Mouse (Mus musculus): ENCODE data around the gene Fuca1. TPM values are rescaled to one million over a fixed set of nuclear protein-coding genes. Genes with fewer than 3 reads are reported as not detected.

Gene Fuca1
- total RNA-seq, 2 experiments from 2014 or later: 95.5 to 101 TPM

DNA sequence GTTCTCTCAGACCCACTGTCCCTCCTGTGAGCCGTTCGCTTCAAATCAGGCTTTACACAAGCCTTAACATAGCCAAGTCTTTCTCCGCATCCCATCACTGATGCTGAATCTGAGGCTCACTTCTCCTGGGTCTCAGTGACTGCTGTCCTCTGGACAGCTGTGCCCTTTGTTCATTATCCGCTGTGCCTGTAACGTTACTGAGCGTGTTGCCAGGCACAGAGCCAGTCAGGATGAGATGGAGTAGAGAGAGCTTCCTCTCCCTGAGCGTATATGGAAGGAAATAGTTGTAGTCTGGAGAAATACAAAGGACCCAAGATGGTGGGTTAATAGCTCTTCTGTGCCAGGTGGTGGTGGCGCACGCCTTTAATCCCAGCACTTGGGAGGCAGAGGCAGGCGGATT lies 28.9 kb downstream of the Fuca1 start:
- no peak for DNase-seq (ENCODE audit: low spot score in 2 of 2)

DNA sequence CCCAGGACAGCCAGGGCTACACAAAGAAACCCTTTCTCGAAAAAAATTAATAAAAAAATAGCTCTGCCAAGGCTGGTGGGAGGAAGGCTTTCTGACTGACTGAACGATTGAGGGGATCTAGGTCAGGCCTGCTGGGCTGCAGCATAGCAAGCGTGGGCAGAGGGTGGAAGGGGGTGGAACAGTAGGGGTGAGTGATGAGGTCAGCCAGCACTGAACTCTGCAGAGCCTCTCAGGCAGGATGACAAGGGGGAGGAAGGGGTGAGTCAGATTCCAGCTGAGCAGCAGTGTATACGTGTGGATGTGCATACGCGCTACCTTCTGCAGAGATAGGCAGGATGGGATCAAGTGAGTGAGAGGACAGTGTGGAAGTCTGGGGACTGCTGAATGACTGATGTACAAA lies 29.4 kb downstream of the Fuca1 start:
- DNase-seq (ENCODE audit: low spot score in 2 of 2): no peak

DNA sequence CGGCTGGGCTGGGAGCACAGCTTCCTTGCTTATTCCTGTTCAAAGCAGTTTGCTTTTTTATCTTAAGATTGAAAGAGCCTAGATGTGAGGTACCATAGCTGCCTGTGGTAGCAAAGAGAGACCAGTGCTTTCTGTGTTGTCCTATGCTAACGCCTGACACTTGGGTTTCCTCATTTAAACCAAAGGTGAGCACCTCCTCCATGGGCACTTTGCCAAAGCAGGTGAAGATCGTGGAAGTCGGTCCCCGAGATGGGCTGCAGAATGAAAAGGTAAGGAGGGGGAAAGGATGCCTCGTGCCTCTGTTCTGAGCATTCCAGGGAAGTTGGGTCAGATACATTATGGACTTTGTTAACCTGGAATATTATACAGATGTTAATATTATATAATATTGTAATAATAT lies 29.8 kb downstream of the Fuca1 start:
- no peak for DNase-seq (ENCODE audit: low spot score in 2 of 2)

DNA sequence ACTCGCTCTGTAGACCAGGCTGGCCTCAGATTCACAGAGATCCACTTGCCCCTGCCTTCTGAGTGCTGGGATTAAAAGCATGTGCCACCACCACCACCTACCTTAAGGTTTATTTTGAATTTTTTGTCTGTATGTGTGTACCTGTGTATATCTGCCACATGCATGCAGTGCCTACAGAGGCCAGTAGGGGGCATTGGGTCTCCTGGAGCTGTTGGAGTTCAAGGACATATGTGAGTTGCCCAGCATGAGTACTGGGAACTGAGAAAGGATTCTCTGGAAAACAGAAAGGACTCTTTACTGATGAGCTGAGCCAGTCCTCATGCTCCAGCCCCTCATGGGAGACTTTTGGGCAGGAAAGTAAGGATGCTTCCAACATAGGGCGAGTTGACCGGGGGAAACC lies 31.0 kb downstream of the Fuca1 start:
- no peak for DNase-seq (ENCODE audit: low spot score in 2 of 2)

DNA sequence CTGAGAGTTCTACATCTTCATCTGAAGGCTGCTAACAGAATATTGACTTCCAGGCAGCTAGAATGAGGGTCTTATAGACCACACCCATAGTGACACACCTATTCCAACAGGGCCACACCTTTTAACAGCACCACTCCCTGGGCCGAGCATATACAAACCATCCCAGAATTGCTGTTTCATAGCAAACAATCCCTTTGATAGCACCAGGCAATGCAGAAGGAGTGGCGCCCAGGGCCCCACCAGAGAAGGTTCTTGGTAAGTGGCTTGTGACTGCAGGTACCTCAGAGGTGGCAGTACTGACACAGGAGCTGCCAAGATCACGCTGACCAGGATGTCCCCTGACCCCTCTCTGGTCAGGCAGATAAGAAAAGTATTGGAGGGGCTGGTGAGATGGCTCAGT lies 32.6 kb downstream of the Fuca1 start:
- DNase-seq (ENCODE audit: low spot score in 2 of 2): no peak

DNA sequence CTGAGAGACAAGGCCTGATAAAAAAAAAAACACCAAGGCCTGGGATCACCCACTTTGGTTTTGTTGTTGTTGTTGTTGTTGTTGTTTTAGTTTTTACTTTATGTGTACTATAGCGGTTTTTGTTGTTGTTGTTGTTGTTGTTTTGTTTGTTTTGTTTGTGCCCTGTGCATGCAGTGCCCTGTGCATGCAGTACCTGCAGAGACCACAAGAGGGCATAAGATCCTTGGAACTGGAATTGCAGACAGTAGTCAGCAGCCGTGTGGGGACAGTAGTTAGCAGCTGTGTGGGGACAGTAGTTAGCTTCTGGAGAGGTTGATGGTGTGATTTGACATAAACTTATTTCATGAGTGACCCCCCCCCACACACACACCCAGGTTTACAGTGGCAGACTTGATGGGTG lies 33.7 kb downstream of the Fuca1 start:
- peak; percentile 71 to 81 for DNase-seq (ENCODE audit: low spot score in 2 of 2)

DNA sequence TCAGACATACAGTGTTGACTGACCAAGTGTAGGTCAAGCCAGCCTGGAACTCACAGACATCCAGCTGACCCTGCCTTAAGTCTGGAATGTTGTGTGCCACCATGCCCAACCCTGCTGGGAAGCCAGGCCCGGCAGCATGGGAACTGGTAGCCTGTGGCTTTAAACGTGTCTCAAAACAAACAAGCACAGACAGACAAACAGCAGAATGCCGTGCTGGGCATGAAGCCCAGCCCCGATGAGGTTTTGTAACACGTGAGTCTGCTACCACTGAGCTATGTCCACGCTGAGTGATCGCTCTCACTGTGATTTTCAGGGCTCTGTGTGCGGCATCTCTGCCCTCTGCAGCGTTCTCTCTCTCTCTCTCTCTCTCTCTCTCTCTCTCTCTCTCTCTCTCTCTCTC lies 35.4 kb downstream of the Fuca1 start:
- DNase-seq (ENCODE audit: low spot score in 2 of 2): no peak

DNA sequence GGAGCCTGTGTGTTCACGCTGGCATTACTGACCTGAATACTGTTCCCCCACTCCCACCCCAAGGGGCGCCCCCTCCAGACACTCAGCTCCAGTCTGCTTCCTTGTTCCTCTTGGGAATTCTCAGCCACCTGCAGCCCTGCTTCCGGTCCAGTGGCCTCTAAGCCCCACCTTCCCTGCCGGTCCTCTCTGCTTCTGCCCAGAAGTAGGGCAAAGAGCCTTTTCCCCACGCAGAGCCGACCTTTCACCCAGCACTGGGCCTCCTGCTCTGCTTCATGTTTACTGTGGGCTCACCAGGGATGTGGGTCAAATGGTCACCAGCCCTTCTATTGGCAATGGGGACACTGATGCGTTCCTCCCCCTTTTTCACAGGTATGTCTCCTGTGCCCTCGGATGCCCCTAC lies 37.8 kb downstream of the Fuca1 start:
- DNase-seq (ENCODE audit: low spot score in 2 of 2): no peak

DNA sequence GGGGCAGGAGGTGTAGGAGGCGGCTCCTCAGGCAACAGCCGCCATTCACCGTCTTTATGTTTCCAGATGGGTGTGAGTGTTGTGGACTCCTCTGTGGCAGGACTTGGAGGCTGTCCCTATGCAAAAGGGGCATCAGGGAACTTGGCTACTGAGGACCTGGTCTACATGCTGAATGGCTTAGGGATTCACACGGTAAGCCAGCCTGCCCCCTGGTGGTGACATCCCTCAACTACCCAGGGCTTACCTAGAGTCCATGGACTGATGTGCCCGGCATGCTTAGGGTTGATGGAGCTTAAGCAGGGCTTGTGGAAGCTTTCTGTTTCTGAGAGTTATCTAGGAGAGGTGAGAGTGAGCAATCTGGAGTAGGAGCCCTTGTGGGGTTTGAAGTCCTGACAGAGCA lies 40.2 kb downstream of the Fuca1 start:
- DNase-seq (ENCODE audit: low spot score in 2 of 2): peak; percentile 75 to 79

DNA sequence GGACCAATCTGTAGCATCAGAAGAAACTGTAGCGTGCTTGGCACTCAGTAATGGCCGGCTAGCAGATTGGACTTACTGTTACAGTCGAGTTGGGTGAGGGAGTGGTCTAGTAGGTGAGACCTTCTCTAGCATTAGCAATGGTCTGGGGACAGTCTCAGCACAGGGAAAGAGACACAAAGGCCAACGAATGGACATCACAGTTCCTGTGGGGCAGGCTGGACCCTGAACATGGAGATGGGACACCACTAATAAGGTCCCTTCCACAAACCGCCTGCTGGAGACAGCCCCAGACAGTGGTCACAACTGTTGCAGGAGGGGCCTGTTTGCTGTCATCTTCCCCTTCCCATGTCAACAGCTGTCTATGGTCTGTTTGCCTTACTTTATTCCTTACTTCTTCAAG lies 41.2 kb downstream of the Fuca1 start:
- no peak for DNase-seq (ENCODE audit: low spot score in 2 of 2)

DNA sequence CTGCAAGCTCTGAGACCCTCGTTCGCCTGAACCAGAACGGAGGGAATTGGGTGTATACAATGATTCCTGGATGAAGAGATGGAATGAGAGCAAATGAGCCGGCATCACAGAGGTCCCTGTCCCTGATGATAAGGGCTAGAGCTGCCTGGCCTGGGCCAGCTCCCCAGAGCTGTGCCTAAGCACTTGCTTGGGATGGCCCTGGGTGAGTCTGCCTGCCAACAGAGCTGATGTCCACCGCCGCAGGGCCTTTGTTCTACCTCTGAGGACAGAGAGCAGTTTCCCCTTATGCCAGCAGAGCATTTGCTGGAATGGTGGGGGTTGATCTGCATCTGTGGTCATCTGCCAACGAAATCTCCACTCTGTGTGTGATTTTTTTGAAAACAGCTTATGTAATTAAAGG lies 41.7 kb downstream of the Fuca1 start:
- DNase-seq (ENCODE audit: low spot score in 2 of 2): no peak

DNA sequence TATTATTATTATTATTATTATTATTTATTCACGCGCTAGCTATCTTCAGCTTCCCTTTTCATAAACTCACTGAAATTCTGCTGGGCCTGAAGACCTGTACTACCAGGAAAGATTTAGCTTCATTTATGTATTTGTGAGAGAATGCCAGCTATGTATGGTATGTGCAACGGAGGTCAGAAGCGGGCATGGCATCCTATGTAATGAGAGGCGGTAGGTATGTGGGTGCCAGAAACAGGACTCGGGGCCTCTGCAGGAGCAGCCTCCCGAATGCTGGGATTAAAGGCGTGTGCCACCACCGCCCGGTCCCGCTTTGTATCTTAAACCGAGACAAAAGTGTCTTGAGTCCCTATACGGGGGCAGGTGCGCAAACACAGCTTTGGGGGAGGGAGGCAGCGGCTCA lies 42.4 kb downstream of the Fuca1 start:
- no peak for DNase-seq (ENCODE audit: low spot score in 2 of 2)

DNA sequence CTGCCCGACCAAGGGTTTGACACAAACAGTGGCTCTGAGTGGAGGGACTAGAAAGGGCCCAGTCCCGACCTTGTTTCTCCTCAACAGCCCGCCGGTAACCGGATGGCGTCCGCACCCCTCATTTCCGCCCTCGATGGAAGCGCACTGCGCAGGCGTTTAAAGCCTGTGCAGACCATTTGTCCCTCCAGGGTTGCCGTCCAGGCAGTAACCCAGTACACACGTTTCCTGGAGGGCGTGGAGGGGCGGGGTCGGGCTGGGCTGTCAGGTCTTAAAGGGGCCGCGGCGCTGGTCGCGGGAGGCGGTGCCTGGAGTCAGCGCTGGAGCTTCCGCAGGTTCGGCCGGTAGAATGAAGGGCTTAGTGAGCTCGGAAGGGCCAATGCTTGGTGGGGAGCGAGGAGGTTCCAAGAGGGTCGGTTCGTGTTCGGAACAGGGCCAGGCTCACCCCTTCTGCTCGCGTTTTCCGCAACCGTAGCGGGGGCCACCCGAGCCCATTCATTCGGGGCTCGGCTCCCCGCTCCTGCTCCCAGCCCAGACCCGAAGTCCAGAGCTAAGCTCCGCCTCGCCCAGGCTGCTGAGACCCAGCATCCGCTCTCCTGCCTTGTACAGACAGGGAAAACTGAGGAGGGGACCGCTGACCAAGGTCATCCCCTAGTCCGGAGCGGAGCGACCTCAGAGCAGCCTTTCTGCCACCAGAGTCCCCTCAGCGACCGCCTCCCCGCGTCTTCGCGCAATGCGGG lies 43.1 kb downstream of the Fuca1 start, which contains the start of gene Gale:
Gene Gale, plus strand, starts transcription at position 271 of the 737 bp plus-strand sequence.
- DNase-seq (ENCODE audit: low spot score in 2 of 2): peak; percentile 92 to 94

DNA sequence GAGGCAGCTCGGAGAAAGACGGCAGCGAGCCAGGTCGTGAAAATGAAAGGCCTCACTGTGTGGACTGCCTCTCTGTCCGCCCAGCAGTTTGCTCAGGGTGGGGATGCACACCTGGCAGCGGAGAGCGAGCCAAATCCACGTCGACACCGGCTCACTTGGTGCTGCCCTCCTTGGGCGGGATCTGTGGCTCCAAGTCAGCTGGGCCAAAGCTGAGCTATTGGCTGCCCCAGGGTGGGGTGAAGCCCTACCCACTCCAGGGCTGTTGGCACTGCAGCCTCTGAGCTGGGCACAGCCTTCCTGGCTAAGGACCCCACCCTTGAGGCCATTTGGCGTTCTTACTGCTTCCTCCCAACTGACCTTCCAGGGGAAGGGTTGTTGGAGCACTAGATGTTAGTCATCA lies 43.9 kb downstream of the Fuca1 start:
- DNase-seq (ENCODE audit: low spot score in 2 of 2): peak in 1 of 2 experiments; percentile 63

DNA sequence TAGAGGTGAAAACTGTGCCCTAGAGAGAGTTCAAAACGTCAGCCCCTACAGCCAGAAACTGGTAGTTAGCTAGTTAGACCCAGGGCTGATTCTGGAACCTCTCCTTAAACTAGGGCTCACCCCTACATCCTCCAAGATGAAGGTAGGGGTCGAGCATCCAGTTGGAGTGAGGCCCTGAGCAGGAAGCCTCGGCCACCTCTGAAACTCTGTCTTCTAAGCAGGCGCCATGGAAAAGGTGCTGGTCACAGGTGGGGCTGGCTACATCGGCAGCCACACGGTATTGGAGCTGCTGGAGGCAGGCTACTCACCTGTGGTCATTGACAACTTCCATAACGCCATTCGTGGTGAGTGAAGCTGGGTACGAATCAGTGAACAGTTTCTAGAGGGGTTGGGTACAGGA lies 44.6 kb downstream of the Fuca1 start:
- no peak for DNase-seq (ENCODE audit: low spot score in 2 of 2)

DNA sequence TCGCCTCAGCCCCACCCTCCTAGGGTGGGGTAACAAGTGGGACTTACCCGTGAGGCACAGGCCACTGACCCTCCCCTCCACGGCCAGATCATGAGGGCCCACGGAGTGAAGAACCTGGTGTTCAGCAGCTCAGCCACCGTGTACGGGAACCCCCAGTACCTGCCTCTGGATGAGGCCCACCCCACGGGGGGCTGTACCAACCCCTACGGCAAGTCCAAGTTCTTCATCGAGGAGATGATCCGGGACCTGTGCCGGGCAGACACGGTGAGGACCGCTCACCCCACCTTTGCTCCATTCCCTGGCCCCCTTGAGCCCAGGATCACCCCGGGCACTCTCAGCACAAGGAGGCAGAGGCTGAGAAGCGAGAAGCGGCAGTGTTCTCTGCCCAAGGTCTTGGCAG lies 45.7 kb downstream of the Fuca1 start:
- DNase-seq (ENCODE audit: low spot score in 2 of 2): no peak

DNA sequence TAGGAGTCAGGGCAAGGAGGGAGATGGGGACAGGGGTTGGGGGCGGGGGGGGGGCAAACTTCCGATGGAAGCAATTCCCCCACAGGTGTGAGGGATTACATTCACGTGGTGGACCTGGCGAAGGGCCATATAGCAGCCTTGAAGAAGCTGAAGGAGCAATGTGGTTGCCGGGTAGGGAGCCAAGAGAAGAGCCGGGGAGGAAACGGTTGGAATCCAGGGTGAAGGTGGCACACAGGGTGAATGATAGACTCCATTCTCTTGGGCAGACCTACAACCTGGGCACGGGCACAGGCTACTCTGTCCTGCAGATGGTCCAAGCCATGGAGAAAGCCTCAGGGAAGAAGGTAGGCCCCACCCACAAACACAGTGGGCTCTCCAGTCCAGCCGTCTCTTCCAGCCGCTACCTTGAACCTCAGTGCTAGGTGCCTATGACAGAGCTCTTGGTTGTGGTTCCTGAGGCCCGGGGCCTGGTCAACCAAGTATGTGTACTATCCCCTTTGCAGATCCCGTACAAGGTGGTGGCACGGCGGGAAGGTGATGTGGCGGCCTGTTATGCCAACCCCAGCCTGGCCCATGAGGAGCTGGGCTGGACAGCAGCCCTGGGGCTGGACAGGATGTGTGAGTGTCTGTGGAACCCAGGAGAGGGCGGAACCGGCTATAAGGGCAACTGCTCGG lies 46.7 kb downstream of the Fuca1 start:
- no peak for DNase-seq (ENCODE audit: low spot score in 2 of 2)

DNA sequence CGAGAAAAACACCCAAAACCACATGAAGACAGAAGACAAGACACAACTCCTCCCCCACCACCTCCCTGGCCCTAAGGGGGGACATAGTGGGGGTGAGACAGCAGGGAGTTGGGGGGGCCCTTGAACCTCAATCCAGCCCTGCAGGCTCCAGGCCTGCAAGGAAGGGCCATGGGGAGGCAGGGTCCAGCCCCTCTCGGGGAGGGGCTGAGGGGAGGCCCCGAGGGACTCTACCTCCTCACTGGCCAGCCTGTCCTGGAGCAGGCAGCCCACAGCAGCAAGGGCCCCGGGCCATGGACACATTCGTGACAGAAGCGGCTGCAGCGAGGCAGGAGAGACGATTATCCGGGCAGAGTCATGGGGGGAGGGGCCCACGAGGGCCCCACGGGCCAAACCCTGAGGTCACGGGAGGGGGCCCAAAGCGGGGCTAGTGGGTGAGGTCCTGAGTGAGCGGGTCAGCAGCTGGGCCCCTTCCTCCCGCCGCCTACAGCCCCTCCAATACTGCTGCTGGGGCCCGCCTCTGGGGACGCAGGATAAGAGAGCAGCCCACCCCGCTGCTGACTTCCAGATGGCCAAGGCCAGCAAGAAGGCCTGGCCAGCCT lies 47.8 kb downstream of the Fuca1 start:
- no peak for DNase-seq (ENCODE audit: low spot score in 2 of 2)

DNA sequence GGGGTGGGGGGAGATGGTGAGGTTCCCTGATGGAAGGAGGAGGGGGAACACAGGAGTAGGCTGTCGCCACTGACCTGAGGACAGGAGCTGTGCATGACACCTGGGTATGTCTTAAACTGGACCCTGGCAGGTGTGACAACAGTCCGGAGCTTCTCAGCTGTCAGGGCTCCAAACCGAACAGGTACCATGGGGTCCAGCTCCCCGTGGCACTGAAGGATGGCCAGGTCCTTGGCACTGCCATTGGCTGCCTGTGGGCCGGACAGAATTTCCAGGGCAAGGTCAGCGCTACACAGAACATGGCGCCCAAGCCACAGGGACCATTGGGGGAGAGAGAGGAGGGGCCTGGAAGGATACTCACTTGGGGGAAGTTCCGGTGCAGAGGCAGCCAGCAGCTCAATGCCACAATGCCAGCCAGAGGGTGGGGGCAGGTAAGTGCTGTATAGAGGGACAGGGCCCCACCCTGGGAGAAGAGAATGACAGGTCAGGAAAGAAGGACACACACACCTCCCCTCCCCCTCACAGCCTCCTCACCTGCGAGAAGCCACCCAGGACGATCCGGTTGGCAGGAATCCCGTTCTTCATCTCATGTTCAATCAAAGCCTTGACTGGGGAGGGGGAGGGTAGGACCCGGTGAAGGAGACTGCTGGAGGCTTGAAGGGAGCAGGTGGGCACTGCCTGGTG lies 48.7 kb downstream of the Fuca1 start:
- peak in 1 of 2 experiments; percentile 20 for DNase-seq (ENCODE audit: low spot score in 2 of 2)

DNA sequence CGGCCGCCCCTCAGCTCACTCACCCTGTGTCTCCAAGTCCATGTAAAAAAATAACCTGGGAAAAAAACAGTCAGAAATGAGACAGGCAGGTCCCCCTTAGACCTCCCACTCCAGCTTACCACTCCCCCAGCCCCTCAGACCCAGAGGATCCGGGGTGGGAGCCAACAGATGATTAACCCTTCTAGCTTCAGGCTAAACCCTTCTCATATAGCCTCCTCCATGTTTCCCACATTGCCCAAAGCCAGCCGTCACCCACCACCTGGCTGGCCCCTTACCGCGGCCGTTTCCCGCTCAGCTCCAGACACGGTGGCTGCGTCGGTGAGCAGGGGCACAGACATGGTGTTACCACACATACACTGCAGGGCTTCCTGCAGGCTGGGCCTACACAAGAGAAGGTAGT lies 50.0 kb downstream of the Fuca1 start:
- no peak for DNase-seq (ENCODE audit: low spot score in 2 of 2)

DNA sequence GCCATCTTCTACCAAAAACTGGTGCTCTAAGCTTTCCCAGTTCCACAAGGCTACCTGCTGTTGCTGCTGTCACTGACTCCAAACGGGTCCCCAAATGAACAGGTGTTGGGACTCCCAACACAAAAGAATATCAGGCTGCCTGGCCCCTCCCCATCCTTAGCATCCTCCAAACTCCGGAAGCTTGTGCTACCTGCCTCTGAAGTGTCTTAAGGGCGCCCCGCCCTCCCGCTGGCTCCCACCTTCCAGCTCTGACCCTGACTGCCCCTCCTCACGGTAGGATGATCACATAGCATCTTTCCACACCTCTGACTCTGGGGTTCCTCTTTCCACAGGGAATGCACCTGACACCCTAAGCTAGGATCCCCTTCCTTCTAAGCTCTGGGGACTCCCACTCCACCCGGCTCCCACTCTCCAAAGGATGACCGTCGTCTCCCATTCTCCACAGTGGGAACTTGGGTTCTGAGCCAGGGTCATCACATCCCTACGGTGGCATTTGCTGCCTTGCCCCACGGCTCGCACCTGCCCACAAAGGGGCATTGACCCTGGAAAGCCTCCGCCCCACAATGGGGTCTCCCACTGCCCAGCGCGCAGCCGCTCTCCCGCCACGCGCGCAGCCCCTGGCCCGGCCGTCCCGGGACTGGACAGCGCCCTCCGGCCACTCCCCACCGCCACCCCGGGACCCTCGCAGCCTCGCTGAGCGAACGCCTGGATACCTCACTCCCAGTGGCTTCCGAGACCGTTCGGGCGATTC lies 51.4 kb downstream of the Fuca1 start:
- DNase-seq (ENCODE audit: low spot score in 2 of 2): peak in 1 of 2 experiments; percentile 24

Data from adrenal gland, adult 18-20 months (tissue).